Mouse (Mus musculus) liver, embryonic 15.5 days (tissue): ENCODE measurements around the gene 9430015G10Rik. TPM values are rescaled to one million over a fixed set of nuclear protein-coding genes. Genes with fewer than 3 reads are reported as not detected.

Experiments
- polyA plus RNA-seq: library from polyadenylated mRNA; unstranded; fragments of >200 nt; fragmentation: Nextera tagmentation; extraction: Ambion mirVana; gene quantifications from 2 replicates; pipeline ENCODE4 v1.2.1, GENCODE M21; 2015

Gene 9430015G10Rik
- polyA plus RNA-seq, 1 experiment from 2014 or later, result 10.5 TPM

Other genes starting within 250 kb of the 9430015G10Rik start
- 0.08 and 0.15 TPM in 2 replicates for gene Tas1r3, start 246.6 kb upstream of the 9430015G10Rik start, polyA plus RNA-seq
- gene Cptp, start 240.5 kb upstream of the 9430015G10Rik start, polyA plus RNA-seq, result 7.5 and 8.9 TPM in 2 replicates
- gene Ints11, start 240.4 kb upstream of the 9430015G10Rik start, polyA plus RNA-seq, result 34.3 and 37.6 TPM in 2 replicates
- gene Pusl1, start 218.2 kb upstream of the 9430015G10Rik start, polyA plus RNA-seq, result 14.3 and 15.6 TPM in 2 replicates
- 6.5 and 8.5 TPM in 2 replicates for gene Acap3, start 218.2 kb upstream of the 9430015G10Rik start, polyA plus RNA-seq
- gene Ube2j2, start 166.2 kb upstream of the 9430015G10Rik start, polyA plus RNA-seq, result 50.2 and 51.2 TPM in 2 replicates
- gene C1qtnf12, start 147.7 kb upstream of the 9430015G10Rik start, polyA plus RNA-seq, result 76.3 and 81.9 TPM in 2 replicates
- gene B3galt6, start 117.3 kb upstream of the 9430015G10Rik start, polyA plus RNA-seq, result 4.4 and 4.6 TPM in 2 replicates
- gene Sdf4, start 117.1 kb upstream of the 9430015G10Rik start, polyA plus RNA-seq, result 77.0 and 81.4 TPM in 2 replicates
- gene Tnfrsf4, start 96.1 kb upstream of the 9430015G10Rik start, polyA plus RNA-seq, result 0.23 and 0.51 TPM in 2 replicates
- gene Tnfrsf18, start 83.8 kb upstream of the 9430015G10Rik start, polyA plus RNA-seq, result 0.66 and 0.73 TPM in 2 replicates
- gene Ttll10, start 50.6 kb upstream of the 9430015G10Rik start, polyA plus RNA-seq, result 0.22 and 0.58 TPM in 2 replicates
- 0.08 and 0.18 TPM in 2 replicates for gene Rnf223, start 20.5 kb downstream of the 9430015G10Rik start, polyA plus RNA-seq
- gene Agrn, start 87.5 kb downstream of the 9430015G10Rik start, polyA plus RNA-seq, result 6.7 and 8.6 TPM in 2 replicates
- 9.8 and 13.4 TPM in 2 replicates for gene Isg15, start 90.8 kb downstream of the 9430015G10Rik start, polyA plus RNA-seq
- 1.1 and 1.3 TPM in 2 replicates for gene AW011738, start 93.3 kb downstream of the 9430015G10Rik start, polyA plus RNA-seq
- 0.20 and 0.32 TPM in 2 replicates for gene Perm1, start 105.9 kb downstream of the 9430015G10Rik start, polyA plus RNA-seq
- 4.0 and 4.8 TPM in 2 replicates for gene Plekhn1, start 124.9 kb downstream of the 9430015G10Rik start, polyA plus RNA-seq
- 44.5 and 47.2 TPM in 2 replicates for gene Noc2l, start 126.0 kb downstream of the 9430015G10Rik start, polyA plus RNA-seq
- 37.0 and 42.2 TPM in 2 replicates for gene Samd11, start 145.7 kb downstream of the 9430015G10Rik start, polyA plus RNA-seq
- gene Vmn2r-ps159, start 221.1 kb downstream of the 9430015G10Rik start, polyA plus RNA-seq, result not detected in 2 replicates